ENCODE assay signal across 8 mouse cellular contexts in genomic region chr9:121337216-121337937, GRCm38 (mm10). TPM values are rescaled to one million over a fixed set of nuclear protein-coding genes. Genes with fewer than 3 reads are reported as not detected.
DNase-seq lines count a peak whose midpoint lies in the region; ATAC-seq and TF ChIP-seq lines count a peak whose summit lies in the region.

No protein-coding gene starts in this region.

- no peaks in the 10 kb centered on the region for H3K27me3 ChIP-seq in kidney, postnatal 0 days (ENCODE audit: insufficient read depth, low read length)
- no peaks in the 10 kb centered on the region for H3K27me3 ChIP-seq in heart, adult 2 months (ENCODE audit: control insufficient read depth, insufficient read depth, low read length)
- no peaks in the 10 kb centered on the region for H3K27me3 ChIP-seq in neural tube, embryonic 12.5 days (replicated peaks)

- DNase-seq in kidney, postnatal 0 days (ENCODE audit: low spot score): no peak
- DNase-seq in kidney, adult 9 months: no peak
- DNase-seq in heart, adult 2 months: peak; percentile 45 to 73
- peak; percentile 50 to 61 for DNase-seq in kidney, postnatal 25 days
- no peak for DNase-seq in T-cell, adult 2 months (ENCODE audit: low spot score)
- no peak for DNase-seq in left cerebral cortex, postnatal 14 days (ENCODE audit: low spot score in 2 of 2)
- no peak for DNase-seq in urinary bladder, postnatal 25 days (ENCODE audit: low spot score)

- peaks cover 9% of the 10 kb centered on the region for H3K79me2 ChIP-seq in heart, adult 2 months (replicated peaks; ENCODE audit: control insufficient read depth, insufficient read depth, low read length)

- TF ChIP-seq CTCF in kidney, postnatal 0 days (IDR thresholded peaks at IDR 0.05; ENCODE audit: low read depth): no peak
- no peak for TF ChIP-seq CTCF in heart, adult 2 months (IDR thresholded peaks at IDR 0.05)

- peak; percentile 83 for TF ChIP-seq EP300 in heart, adult 2 months (IDR thresholded peaks at IDR 0.05; ENCODE audit: insufficient read depth, low read depth, low read length)

- no peaks in the 10 kb centered on the region for H3K36me3 ChIP-seq in kidney, postnatal 0 days (ENCODE audit: insufficient read depth, low read length)
- H3K36me3 ChIP-seq in heart, adult 2 months (ENCODE audit: control insufficient read depth, insufficient read depth, low read length): peaks cover 11% of the 10 kb centered on the region
- no peaks in the 10 kb centered on the region for H3K36me3 ChIP-seq in neural tube, embryonic 12.5 days

- peak overlapping the region; percentile 36; the same call in 1 of the 2 replicates for H3K27ac ChIP-seq in kidney, postnatal 0 days
- peak overlapping the region; percentile 81 for H3K27ac ChIP-seq in heart, adult 2 months
- H3K27ac ChIP-seq in neural tube, embryonic 12.5 days: peak overlapping the region; percentile 57; the same call in 1 of the 2 replicates

- no peak overlapping the region for H3K4me3 ChIP-seq in kidney, postnatal 0 days (replicated peaks; ENCODE audit: low read depth, low read length)
- no peak overlapping the region for H3K4me3 ChIP-seq in heart, adult 2 months
- no peak overlapping the region for H3K4me3 ChIP-seq in neural tube, embryonic 12.5 days

- no peak for ATAC-seq in kidney, postnatal 0 days (replicated peaks; ENCODE audit: low FRiP score, low read depth)
- peak; percentile 39 for ATAC-seq in neural tube, embryonic 12.5 days (ENCODE audit: low FRiP score, low read depth)

- no peak overlapping the region for H3K4me2 ChIP-seq in kidney, postnatal 0 days (ENCODE audit: low read length)
- no peak overlapping the region for H3K4me2 ChIP-seq in neural tube, embryonic 12.5 days (replicated peaks)

- H3K9ac ChIP-seq in kidney, postnatal 0 days (ENCODE audit: low read depth, low read length): no peak overlapping the region
- H3K9ac ChIP-seq in heart, adult 2 months (ENCODE audit: low read depth, low read length): peak overlapping the region; percentile 3; the same call in 1 of the 2 replicates
- no peak overlapping the region for H3K9ac ChIP-seq in neural tube, embryonic 12.5 days

- WGBS in kidney, postnatal 0 days: 59% methylated on average over 9 of the region's 9 CpGs
- 34% methylated on average over 9 of the region's 9 CpGs for WGBS in heart, adult 2 months
- 53% methylated on average over 9 of the region's 9 CpGs for WGBS in neural tube, embryonic 12.5 days

- 0 out of 2 replicates have a peak, but pooled peaks cover 14% of the 10 kb centered on the region for H3K4me1 ChIP-seq in kidney, postnatal 0 days (replicated peaks; ENCODE audit: insufficient read depth, low read length)
- peaks cover 46% of the 10 kb centered on the region for H3K4me1 ChIP-seq in heart, adult 2 months (ENCODE audit: control insufficient read depth, insufficient read depth, low read length)
- peaks cover 61% of the 10 kb centered on the region for H3K4me1 ChIP-seq in neural tube, embryonic 12.5 days

- peak; percentile 34; the same call in 1 of the 2 replicates for TF ChIP-seq POLR2A in heart, adult 2 months (IDR thresholded peaks at IDR 0.05; ENCODE audit: insufficient read depth, low read depth, low read length)

- intact Hi-C loops in heart, adult 2 months (cut with DNase I): no loop called here
- intact Hi-C loops in left cerebral cortex, postnatal 14 days (cut with DNase I): no loop called here

- H3K9me3 ChIP-seq in kidney, postnatal 0 days (replicated peaks; ENCODE audit: low read length): no peaks in the 10 kb centered on the region
- no peaks in the 10 kb centered on the region for H3K9me3 ChIP-seq in neural tube, embryonic 12.5 days

RNA-seq across cellular contexts. Expression of gene Trak1, which starts 40.1 kb away (rescaled TPM):
- polyA plus RNA-seq in kidney, postnatal 0 days (2015; fragmentation: Nextera tagmentation; extraction: Ambion mirVana): 11.6 and 13.0 TPM in 2 replicates
- 100 to 1,000 TPM; 276 to 302 TPM for total RNA-seq in heart, adult 2 months (2021)
- polyA plus RNA-seq in heart, adult 2 months (2012; rRNA removed): 170 and 204 TPM in 2 replicates
- polyA plus RNA-seq in neural tube, embryonic 12.5 days (2016; fragmentation: Nextera tagmentation; extraction: Ambion mirVana): 40.7 and 41.7 TPM in 2 replicates
- total RNA-seq in left cerebral cortex, postnatal 14 days (2021): 100 to 1,000 TPM; 217 to 226 TPM

Comparison
In these comparisons a context has a peak if more than half of its experiments do, and no peak if none do; other contexts are left out.
1. DNase-seq: peak in heart, adult 2 months (2 of 2) and kidney, postnatal 25 days (2 of 2); none in kidney, postnatal 0 days (single experiment), kidney, adult 9 months (single experiment), T-cell, adult 2 months (single experiment), left cerebral cortex, postnatal 14 days (0 of 2) and urinary bladder, postnatal 25 days (single experiment).
2. Peak in every context shown above with its lines, with median percentiles within 50 percentile points of each other: H3K27ac ChIP-seq.